Mouse (Mus musculus) embryonic stem cell, embryonic (primary cell): ENCODE measurements around the gene Fam19a5.

Experiments used
- CTCF ChIA-PET, 4 experiments: fragments of 300-600 bp in 2 of 4; fragments of 350-600 bp in 2 of 4; sonication (Branson Sonifier 250); formaldehyde crosslinking; loops; one replicate each; lab custom pipeline; 2022; ENCODE audit warnings: inconsistent platforms in 2 of 4; lab: Charles Lee
- POLR2A ChIA-PET, 4 experiments: fragments of 300-600 bp in 2 of 4; fragments of 350-600 bp in 2 of 4; sonication (Branson Sonifier 250); formaldehyde crosslinking; loops; one replicate each; lab custom pipeline; 2022; ENCODE audit warnings: antibody characterized with exemption in 4 of 4, inconsistent platforms in 1 of 4; lab: Charles Lee

Gene Fam19a5

GRCm38 (mm10) chr15:87543599-87544338 lies at the start of gene Fam19a5:
Fam19a5 (plus strand) TSS chr15:87544299.
- CTCF ChIA-PET, result interaction anchor here in 1 of 4 experiments (0.6 kb wide), 1 partner anchor 416 kb away, joined by 5 read pairs; no protein-coding TSS in a partner anchor
- POLR2A ChIA-PET, result no interaction called here

GRCm38 (mm10) chr15:87501737-87502136 lies 42.4 kb upstream of the Fam19a5 start:
- ChIA-PET CTCF (no interaction called here), POLR2A (no interaction called here)

- CTCF ChIA-PET, result no interaction called here
- POLR2A ChIA-PET, result no interaction called here
Observed at GRCm38 (mm10) chr15:87507349-87507748, 36.8 kb upstream of the Fam19a5 start.

GRCm38 (mm10) chr15:87510886-87511285 lies 33.2 kb upstream of the Fam19a5 start:
- CTCF ChIA-PET, result no interaction called here
- POLR2A ChIA-PET, result no interaction called here

- POLR2A ChIA-PET, result no interaction called here
- CTCF ChIA-PET, result interaction anchor here in 1 of 4 experiments (0.7 kb wide), 1 partner anchor 1305 kb away, joined by 4 read pairs; no protein-coding TSS in a partner anchor
Observed at GRCm38 (mm10) chr15:87518161-87518560, 25.9 kb upstream of the Fam19a5 start.

- CTCF ChIA-PET, result no interaction called here
- POLR2A ChIA-PET, result no interaction called here
Observed at GRCm38 (mm10) chr15:87529271-87529670, 14.8 kb upstream of the Fam19a5 start.

- POLR2A ChIA-PET, result no interaction called here
- CTCF ChIA-PET, result interaction anchor here in 1 of 4 experiments (0.6 kb wide), 1 partner anchor 403 kb away, joined by 3 read pairs; no protein-coding TSS in a partner anchor
Observed at GRCm38 (mm10) chr15:87541656-87542055, 2.4 kb upstream of the Fam19a5 start.

GRCm38 (mm10) chr15:87544401-87545129 lies 466 bp downstream of the Fam19a5 start:
- ChIA-PET POLR2A (no interaction called here), CTCF (no interaction called here)

- POLR2A ChIA-PET, result no interaction called here
- CTCF ChIA-PET, result interaction anchor here in 1 of 4 experiments (0.5 kb wide), 1 partner anchor 412 kb away, joined by 3 read pairs; no protein-coding TSS in a partner anchor
Observed at GRCm38 (mm10) chr15:87545130-87545642, 1.1 kb downstream of the Fam19a5 start.

- POLR2A ChIA-PET, result interaction anchor here in 1 of 4 experiments (0.5 kb wide), 1 partner anchor 321 kb away, joined by 3 read pairs; no protein-coding TSS in a partner anchor
- CTCF ChIA-PET, result interaction anchor here in 3 of 4 experiments (0.5 to 2.1 kb wide), 6 partner anchors 178 to 745 kb away, joined by 3 to 6 read pairs (median 3); no protein-coding TSS in a partner anchor
Observed at GRCm38 (mm10) chr15:87545731-87546360, 1.7 kb downstream of the Fam19a5 start.

- POLR2A ChIA-PET, result interaction anchor here in 2 of 4 experiments (0.6 to 1.0 kb wide), 2 partner anchors 78 to 176 kb away, joined by 3 read pairs; no protein-coding TSS in a partner anchor
- CTCF ChIA-PET, result interaction anchor here (0.6 to 2.1 kb wide), 6 partner anchors 22 to 1307 kb away, joined by 3 to 6 read pairs (median 4); no protein-coding TSS in a partner anchor
Observed at GRCm38 (mm10) chr15:87547022-87547421, 2.9 kb downstream of the Fam19a5 start.

GRCm38 (mm10) chr15:87549724-87550123 lies 5.6 kb downstream of the Fam19a5 start:
- POLR2A ChIA-PET, result no interaction called here
- CTCF ChIA-PET, result no interaction called here

GRCm38 (mm10) chr15:87550756-87551155 lies 6.7 kb downstream of the Fam19a5 start:
- CTCF ChIA-PET, result interaction anchor here in 3 of 4 experiments (0.6 to 0.8 kb wide), 3 partner anchors 11 to 188 kb away, joined by 3 to 8 read pairs (median 4); no protein-coding TSS in a partner anchor
- POLR2A ChIA-PET, result interaction anchor here in 1 of 4 experiments (0.7 kb wide), 1 partner anchor 1353 kb away, joined by 3 read pairs; no protein-coding TSS in a partner anchor

- CTCF ChIA-PET, result interaction anchor here in 2 of 4 experiments (0.5 to 0.8 kb wide), 2 partner anchors 172 to 187 kb away, joined by 3 to 8 read pairs; no protein-coding TSS in a partner anchor
- POLR2A ChIA-PET, result interaction anchor here in 1 of 4 experiments (0.7 kb wide), 1 partner anchor 1352 kb away, joined by 3 read pairs; no protein-coding TSS in a partner anchor
Observed at GRCm38 (mm10) chr15:87551556-87551955, 7.5 kb downstream of the Fam19a5 start.

- POLR2A ChIA-PET, result no interaction called here
- CTCF ChIA-PET, result no interaction called here
Observed at GRCm38 (mm10) chr15:87555811-87556210, 11.7 kb downstream of the Fam19a5 start.

- POLR2A ChIA-PET, result no interaction called here
- CTCF ChIA-PET, result no interaction called here
Observed at GRCm38 (mm10) chr15:87564331-87564730, 20.2 kb downstream of the Fam19a5 start.

- CTCF ChIA-PET, result no interaction called here
Observed at GRCm38 (mm10) chr15:87566040-87566929, 22.2 kb downstream of the Fam19a5 start.

GRCm38 (mm10) chr15:87570182-87570581 lies 26.1 kb downstream of the Fam19a5 start:
- ChIA-PET POLR2A (no interaction called here), CTCF (no interaction called here)

More at GRCm38 (mm10) chr15:87566040-87566929, 22.2 kb downstream of the Fam19a5 start:
- POLR2A ChIA-PET, result no interaction called here
